Mouse (Mus musculus): ENCODE measurements around the gene Hnrnpul1. TPM values are rescaled to one million over a fixed set of nuclear protein-coding genes. Genes with fewer than 3 reads are reported as not detected.

Gene Hnrnpul1
- total and polyA plus RNA-seq, 2 experiments from 2014 or later = 47.9 to 144 TPM

DNA sequence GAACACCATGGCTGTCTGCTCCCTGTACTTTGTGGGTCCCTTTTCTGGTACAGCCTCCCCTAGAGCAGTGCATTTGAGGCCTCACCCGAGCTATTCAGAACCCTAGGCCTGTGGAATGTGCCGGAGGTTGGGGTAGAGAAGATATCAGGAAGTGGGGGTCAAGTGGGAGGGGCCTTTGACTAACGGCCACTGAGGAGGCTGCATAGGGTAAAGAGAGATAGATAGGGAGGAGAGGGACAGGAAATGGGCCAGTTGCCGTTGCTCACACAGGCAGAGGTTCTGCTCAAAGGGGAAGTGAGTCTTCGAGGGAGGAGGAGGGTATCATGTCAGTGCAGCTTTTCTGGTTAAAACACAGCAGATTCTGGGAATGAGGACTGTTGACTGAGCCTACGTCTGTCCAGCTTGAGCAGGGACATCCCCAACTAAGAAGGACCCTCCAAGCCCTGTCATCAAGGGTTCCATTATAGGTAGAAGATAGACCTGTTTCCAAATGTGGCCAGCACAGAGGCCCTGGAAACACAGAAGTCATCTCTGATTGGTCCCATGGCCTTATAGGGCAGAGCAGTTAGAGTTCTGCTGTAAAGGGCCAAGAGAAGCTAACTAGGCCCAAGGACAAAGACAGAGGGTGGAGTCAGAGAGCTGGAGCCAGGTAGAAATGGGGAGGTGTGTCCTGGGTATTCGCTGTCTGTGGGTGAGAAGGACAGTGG lies 70.9 kb downstream of the Hnrnpul1 start:
- Histone ChIP-seq H3K4me1 (ENCODE audit: insufficient read depth) (peaks cover 15% of the 10 kb centered on the region), H3K4me3 (ENCODE audit: low read depth, low read length) (no peak overlapping the region), H3K36me3 (ENCODE audit: insufficient read depth) (no peaks in the 10 kb centered on the region), H3K4me2 (ENCODE audit: low read depth) (no peak overlapping the region), H3K9me3 (ENCODE audit: low read length) (no peaks in the 10 kb centered on the region), H3K9ac (no peak overlapping the region), H3K27me3 (ENCODE audit: insufficient read depth, low read length) (peaks cover 29% of the 10 kb centered on the region), H3K27ac (ENCODE audit: low read depth, low read length) (no peak overlapping the region)
- no peak for ATAC-seq
- TF ChIP-seq CTCF (IDR thresholded peaks at IDR 0.05; ENCODE audit: low read depth) = no peak
- WGBS = 79% methylated on average over 7 of the region's 7 CpGs
- DNase-seq = no peak

GRCm38 (mm10) chr7:25681341-25682231 lies 73.0 kb downstream of the Hnrnpul1 start:
- no peaks in the 10 kb centered on the region for H3K36me3 ChIP-seq (ENCODE audit: insufficient read depth)
- H3K4me1 ChIP-seq (ENCODE audit: insufficient read depth) = peaks cover 16% of the 10 kb centered on the region
- H3K4me3 ChIP-seq (ENCODE audit: low read depth, low read length) = peak overlapping the region; percentile 56
- WGBS = 63% methylated on average over 15 of the region's 15 CpGs
- no peak for TF ChIP-seq CTCF (IDR thresholded peaks at IDR 0.05; ENCODE audit: low read depth)
- H3K27ac ChIP-seq (ENCODE audit: low read depth, low read length) = peak overlapping the region; percentile 91; the same call in 1 of the 2 replicates
- ATAC-seq (no peak), DNase-seq (no peak)
- H3K27me3 ChIP-seq (ENCODE audit: insufficient read depth, low read length) = peaks cover 9% of the 10 kb centered on the region
- H3K9me3 ChIP-seq (ENCODE audit: low read length) = no peaks in the 10 kb centered on the region
- H3K9ac ChIP-seq = peak overlapping the region; percentile 63
- peak overlapping the region; percentile 49 for H3K4me2 ChIP-seq (ENCODE audit: low read depth)

- peak; percentile 37 for TF ChIP-seq CTCF (IDR thresholded peaks at IDR 0.05; ENCODE audit: low read depth)
Measured at GRCm38 (mm10) chr7:25680514-25681258, 73.9 kb downstream of the Hnrnpul1 start, which contains the start of gene B9d2. Gene B9d2, plus strand, starts transcription at chr7:25680780.

DNA sequence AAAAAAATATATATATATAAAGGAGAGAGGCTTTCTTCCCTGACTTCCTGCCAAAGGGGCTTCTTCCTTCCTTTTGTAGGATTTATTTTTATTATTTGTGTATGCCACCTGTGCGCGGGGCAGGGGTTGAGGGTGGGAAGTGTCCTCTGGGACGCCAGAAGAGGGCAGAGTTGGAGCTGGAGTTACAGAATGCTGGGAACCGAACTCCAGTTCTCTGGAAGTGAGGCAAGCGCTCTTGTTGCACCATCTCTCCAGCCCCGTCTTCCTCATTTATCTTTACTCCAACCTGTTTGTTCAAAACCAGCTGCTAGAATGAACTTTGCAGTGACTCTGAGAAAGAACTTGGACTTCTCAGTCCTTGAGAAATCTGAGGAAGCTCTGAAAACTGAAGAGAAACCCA lies 74.6 kb downstream of the Hnrnpul1 start:
- DNase-seq = no peak

More at GRCm38 (mm10) chr7:25680514-25681258, 73.9 kb downstream of the Hnrnpul1 start, which contains the start of gene B9d2:
- Histone ChIP-seq H3K9me3 (ENCODE audit: low read length) (no peaks in the 10 kb centered on the region), H3K4me2 (ENCODE audit: low read depth) (peak within 1 kb of the TSS; percentile 49), H3K27ac (ENCODE audit: low read depth, low read length) (peak within 1 kb of the TSS; percentile 91), H3K9ac (peak within 1 kb of the TSS; percentile 63), H3K4me3 (ENCODE audit: low read depth, low read length) (peak within 1 kb of the TSS; percentile 56), H3K27me3 (ENCODE audit: insufficient read depth, low read length) (0 out of 2 replicates have a peak, but pooled peaks cover under 1% of the 10 kb centered on the region), H3K4me1 (ENCODE audit: insufficient read depth) (peaks cover 16% of the 10 kb centered on the region), H3K36me3 (ENCODE audit: insufficient read depth) (no peaks in the 10 kb centered on the region)
- WGBS = under 1% methylated on average over 46 of the region's 46 CpGs
- ATAC-seq (peak; percentile 96), DNase-seq (peak; percentile 96)

DNA sequence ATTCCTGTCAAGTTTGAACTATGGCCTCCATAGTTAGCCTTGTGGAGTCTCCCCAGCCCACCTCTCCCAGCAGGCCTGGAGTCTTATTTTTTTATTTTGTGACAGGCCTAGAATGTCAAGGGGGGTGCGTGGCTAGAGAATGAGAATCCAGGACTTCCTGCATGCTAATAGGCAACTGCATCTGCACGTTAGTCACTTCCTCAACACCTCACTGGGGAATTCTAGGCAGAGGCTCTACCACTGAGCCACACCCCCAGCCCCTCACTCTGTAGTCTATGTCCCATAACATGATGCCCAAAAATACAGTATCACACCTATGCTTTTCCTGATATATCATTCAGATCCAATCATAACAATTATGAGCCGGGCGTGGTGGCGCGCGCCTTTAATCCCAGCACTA lies 77.5 kb downstream of the Hnrnpul1 start:
- Histone ChIP-seq H3K4me1 (ENCODE audit: insufficient read depth) (peaks cover 16% of the 10 kb centered on the region), H3K27me3 (ENCODE audit: insufficient read depth, low read length) (peaks cover 7% of the 10 kb centered on the region; the same call in 1 of the 2 replicates), H3K27ac (ENCODE audit: low read depth, low read length) (peak overlapping the region; percentile 74), H3K4me2 (ENCODE audit: low read depth) (no peak overlapping the region), H3K36me3 (ENCODE audit: insufficient read depth) (no peaks in the 10 kb centered on the region), H3K4me3 (ENCODE audit: low read depth, low read length) (no peak overlapping the region), H3K9ac (no peak overlapping the region), H3K9me3 (ENCODE audit: low read length) (no peaks in the 10 kb centered on the region)
- no peak for ATAC-seq
- WGBS = 81% methylated on average over 7 of the region's 7 CpGs
- DNase-seq = no peak
- no peak for TF ChIP-seq CTCF (IDR thresholded peaks at IDR 0.05; ENCODE audit: low read depth)

More for the DNA sequence above, 74.6 kb downstream of the Hnrnpul1 start:
- no peak for ATAC-seq
- H3K4me3 ChIP-seq (ENCODE audit: low read depth, low read length) = peak overlapping the region; percentile 56
- peak; percentile 24; the same call in 1 of the 2 replicates for TF ChIP-seq CTCF (IDR thresholded peaks at IDR 0.05; ENCODE audit: low read depth)
- peak overlapping the region; percentile 63; the same call in 1 of the 2 replicates for H3K9ac ChIP-seq
- H3K27me3 ChIP-seq (ENCODE audit: insufficient read depth, low read length) = no peaks in the 10 kb centered on the region; the same call in 1 of the 2 replicates
- peaks cover 16% of the 10 kb centered on the region for H3K4me1 ChIP-seq (ENCODE audit: insufficient read depth)
- H3K36me3 ChIP-seq (ENCODE audit: insufficient read depth) = no peaks in the 10 kb centered on the region
- H3K4me2 ChIP-seq (ENCODE audit: low read depth) = peak overlapping the region; percentile 49
- 0 out of 2 replicates have a peak overlapping the region, but pooled peaks have one; percentile 91 for H3K27ac ChIP-seq (ENCODE audit: low read depth, low read length)
- WGBS = 12% methylated on average over 6 of the region's 6 CpGs
- no peaks in the 10 kb centered on the region for H3K9me3 ChIP-seq (ENCODE audit: low read length)

GRCm38 (mm10) chr7:25676085-25676781 lies 78.3 kb downstream of the Hnrnpul1 start:
- 21% methylated on average over 15 of the region's 15 CpGs for WGBS

More at GRCm38 (mm10) chr7:25676085-25676781, 78.3 kb downstream of the Hnrnpul1 start:
- Histone ChIP-seq H3K9me3 (ENCODE audit: low read length) (no peaks in the 10 kb centered on the region), H3K27me3 (ENCODE audit: insufficient read depth, low read length) (peaks cover 7% of the 10 kb centered on the region; the same call in 1 of the 2 replicates), H3K4me3 (ENCODE audit: low read depth, low read length) (no peak overlapping the region), H3K36me3 (ENCODE audit: insufficient read depth) (no peaks in the 10 kb centered on the region), H3K4me1 (ENCODE audit: insufficient read depth) (peaks cover 10% of the 10 kb centered on the region), H3K9ac (no peak overlapping the region), H3K4me2 (ENCODE audit: low read depth) (no peak overlapping the region), H3K27ac (ENCODE audit: low read depth, low read length) (peak overlapping the region; percentile 74)
- TF ChIP-seq CTCF (IDR thresholded peaks at IDR 0.05; ENCODE audit: low read depth) = no peak
- peak; percentile 97 for DNase-seq
- peak; percentile 69 for ATAC-seq

All from forebrain, postnatal 0 days (tissue).